Mouse (Mus musculus): ENCODE measurements around the gene Pgpep1l. TPM values are rescaled to one million over a fixed set of nuclear protein-coding genes. Genes with fewer than 3 reads are reported as not detected.
"Not testable (repeated sequence)": the region's sequence is repeated elsewhere in the genome, so short reads cannot be mapped to it uniquely, and the experiment has no call there.

Pgpep1l gene
- total RNA-seq (2022) = 1 to 10 TPM; 2.7 to 5.4 (median 3.6) TPM

DNA sequence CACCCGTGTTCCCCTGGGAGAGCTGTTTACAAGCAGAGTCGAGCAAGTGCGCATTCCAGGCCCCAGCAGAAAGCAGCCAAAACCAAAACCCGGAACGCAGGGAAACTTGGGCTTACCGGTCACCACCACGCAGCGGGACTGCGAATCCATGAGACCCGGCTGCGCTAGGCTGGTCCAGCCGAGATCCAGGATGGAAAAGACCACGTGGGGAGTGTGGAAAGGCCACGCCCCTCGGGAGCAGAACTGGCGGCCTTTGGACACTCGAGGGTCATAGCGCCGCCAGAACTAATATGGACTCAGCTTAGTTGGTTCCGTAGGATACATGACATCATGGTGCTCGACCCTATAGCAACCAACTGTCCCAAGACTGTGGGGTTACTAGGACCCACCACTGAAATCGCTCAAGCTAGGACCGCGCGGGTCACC, at the start of gene Pgpep1l:
TSS of gene Pgpep1l (minus strand) at position 206 of the 426 bp plus-strand sequence.
- DNase-seq (ENCODE audit: low spot score in 2 of 2) = peak; percentile 12 to 17

DNA sequence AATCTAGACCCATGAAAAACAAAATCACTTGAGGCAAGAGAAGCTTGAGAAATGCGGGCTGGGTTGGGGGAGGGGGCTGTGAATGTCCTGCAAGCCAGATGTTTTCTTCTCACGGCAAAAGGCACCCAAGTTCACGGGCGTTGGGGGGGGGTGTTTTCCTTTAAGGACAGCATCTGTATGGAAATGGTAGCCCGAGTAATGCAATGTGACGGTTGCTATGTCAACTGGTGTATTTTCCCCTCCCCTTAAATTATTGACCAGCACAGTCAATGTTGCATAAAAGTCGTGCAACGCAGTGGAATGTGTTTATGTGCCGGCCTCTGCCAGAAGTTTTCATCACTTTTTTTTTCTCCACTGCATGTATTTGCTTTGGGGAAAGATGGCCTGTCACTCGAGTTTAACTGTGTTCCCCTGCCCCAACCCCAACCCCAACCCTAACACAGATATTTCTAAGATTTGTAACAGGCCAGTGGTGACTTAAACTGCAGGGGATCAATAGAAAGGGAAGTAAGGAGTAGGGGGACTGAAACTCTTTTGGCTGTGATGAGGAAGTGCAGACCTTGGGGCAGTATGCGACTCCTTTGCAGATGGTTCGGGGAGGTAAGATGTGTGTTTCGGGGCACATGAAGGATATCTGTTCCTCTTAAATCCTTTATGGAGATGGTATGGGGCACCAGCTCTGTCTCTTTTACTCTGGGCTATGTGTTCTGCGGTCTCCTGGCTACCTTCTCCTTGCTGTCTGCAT, 49.2 kb upstream of the Pgpep1l start:
- DNase-seq (ENCODE audit: low spot score in 2 of 2) = no peak

DNA sequence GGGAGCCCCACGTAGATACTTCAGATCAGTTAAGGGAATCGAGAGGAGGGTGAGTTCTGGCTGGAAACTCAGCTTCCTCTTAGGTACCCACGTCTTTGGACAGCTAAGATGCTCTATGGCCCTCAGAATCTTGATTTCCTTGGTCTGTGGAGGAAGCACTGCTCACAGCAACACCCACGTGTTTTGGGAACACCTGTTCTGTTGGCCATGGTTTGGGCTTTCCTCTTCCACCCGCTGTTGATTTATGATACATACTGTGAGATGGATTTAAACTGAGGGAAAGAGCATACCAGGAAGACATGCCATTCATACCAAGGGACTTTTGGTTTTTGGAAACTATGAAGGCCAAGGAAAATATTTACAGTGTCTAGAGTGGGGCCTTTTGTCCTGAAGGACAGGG, 48.4 kb upstream of the Pgpep1l start:
- peak in 1 of 2 experiments; percentile 20 for DNase-seq (ENCODE audit: low spot score in 2 of 2)

GRCm38 (mm10) chr7:68311469-68311868, 47.4 kb upstream of the Pgpep1l start:
- no peak for DNase-seq (ENCODE audit: low spot score in 2 of 2)

DNA sequence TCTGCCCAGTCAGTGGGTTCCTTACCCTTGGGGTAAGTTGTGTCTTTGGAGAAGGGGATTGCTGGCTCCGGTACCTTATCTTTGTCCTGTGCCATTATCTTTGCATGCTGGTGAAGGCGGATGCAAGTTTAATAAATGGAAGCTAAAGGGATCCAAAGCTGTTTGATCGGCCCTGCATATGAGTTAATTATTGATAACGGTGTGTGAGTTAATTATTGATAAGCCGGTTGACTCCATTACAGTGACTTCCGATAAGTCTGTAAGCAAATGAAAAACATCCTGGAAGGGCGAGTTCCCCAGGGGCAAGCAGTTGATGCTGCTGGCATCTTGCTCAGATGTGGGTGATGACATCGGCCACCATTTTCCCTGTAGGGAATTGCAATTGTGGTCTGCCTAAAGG, 42.7 kb upstream of the Pgpep1l start:
- DNase-seq (ENCODE audit: low spot score in 2 of 2) = no peak

DNA sequence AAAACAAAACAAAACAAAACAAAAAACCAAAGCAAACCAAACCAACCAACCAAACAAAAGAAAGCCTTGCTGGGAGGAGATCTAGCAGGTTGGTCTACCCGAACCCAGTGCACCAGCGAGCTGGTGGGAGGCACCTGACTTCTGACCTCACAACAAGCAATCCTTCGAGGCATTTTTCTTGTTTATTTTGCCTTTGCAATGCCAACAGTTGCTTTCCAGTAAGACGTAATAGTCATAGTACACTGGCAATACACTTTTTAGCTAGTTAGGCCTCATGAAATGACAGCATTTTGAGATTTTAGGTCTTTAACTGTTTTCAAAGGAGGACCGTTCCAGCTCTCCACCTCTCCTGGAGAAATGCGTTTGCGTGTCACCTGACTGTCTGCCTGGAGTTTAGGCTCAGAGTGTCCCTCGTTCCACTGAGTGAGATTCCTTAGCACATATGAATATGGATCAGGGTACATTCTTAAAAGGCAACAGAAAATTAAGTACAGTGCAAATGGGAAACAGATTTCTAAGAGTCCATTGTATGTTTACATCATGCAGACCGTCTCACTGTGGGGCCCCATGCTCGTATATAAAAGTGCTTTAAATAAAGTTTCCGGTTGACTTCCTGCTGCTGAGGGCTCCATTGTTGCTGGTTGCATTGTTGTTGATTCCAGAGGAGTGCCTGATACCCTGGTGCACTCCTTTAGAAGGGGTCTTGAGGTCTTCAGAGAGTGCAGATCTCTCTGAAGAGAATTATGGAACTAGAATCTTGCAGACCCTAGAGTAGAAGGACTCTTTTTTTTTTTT, 41.9 kb upstream of the Pgpep1l start:
- DNase-seq (ENCODE audit: low spot score in 2 of 2) = no peak

DNA sequence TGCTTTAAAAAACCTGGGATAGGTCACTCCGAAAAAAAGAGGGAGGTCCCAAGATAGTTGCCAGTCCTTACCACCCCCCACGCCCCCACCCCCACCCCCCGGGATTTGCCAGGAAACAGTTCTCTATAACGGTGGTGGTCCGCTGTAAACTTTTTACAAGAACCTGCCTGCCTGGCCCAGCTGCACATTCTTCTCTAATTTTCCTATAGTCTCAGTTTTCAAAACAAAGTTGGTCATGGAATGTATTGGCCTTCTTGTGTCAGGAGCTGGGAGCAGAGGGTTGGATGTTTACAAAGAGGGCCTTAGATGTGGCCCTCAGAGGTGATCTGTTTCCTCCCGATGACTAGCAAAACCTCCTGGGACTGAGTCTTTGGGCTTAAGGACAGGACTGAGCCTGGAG, 39.7 kb upstream of the Pgpep1l start:
- DNase-seq (ENCODE audit: low spot score in 2 of 2) = no peak

- peak; percentile 44 to 60 for DNase-seq (ENCODE audit: low spot score in 2 of 2)
These were observed 38.8 kb upstream of the Pgpep1l start for GRCm38 (mm10) chr7:68302586-68303433.

DNA sequence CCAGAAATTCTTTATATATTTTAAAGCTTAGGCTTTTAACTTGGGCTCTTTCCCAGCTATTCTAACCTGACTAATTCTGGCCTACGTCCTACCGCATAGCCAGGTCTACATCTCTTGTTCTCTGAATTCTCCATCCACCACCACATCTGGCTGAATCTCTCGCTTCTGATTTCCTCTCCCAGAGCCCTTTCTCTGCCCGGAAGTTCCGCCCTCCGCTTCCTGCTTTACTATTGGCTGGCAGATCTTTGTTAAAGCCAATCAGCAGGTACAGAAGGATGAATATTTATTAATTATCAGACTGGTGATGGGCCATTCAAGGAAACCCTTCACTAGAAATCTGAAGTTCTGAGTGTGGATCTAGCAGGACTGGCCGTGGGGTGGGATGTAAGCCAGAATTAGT, 37.1 kb upstream of the Pgpep1l start:
- no peak for DNase-seq (ENCODE audit: low spot score in 2 of 2)

- DNase-seq (ENCODE audit: low spot score in 2 of 2) = no peak
These were observed 34.5 kb upstream of the Pgpep1l start for GRCm38 (mm10) chr7:68298381-68299076.

DNA sequence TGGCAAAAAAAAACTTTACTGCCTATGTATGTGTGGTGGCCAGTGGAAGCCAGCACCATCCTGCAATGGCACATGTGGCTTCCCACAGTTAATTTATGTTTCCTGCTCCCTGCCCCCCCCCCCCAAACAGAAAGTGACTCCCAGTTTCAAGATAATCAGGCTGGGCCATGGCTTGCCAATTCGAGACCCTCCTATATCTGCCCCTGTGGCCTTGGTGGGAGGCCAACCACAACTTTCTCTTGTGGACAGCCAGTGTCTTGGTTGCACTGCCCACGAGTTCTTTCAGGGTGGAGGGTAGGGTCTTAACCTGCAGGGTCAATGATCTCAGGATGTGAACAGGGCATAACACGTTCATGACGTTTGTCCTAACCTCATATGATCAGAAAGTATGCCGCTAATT, 32.5 kb upstream of the Pgpep1l start:
- DNase-seq (ENCODE audit: low spot score in 2 of 2) = no peak

GRCm38 (mm10) chr7:68293997-68294789, 30.2 kb upstream of the Pgpep1l start:
- no peak for DNase-seq (ENCODE audit: low spot score in 2 of 2)

DNA sequence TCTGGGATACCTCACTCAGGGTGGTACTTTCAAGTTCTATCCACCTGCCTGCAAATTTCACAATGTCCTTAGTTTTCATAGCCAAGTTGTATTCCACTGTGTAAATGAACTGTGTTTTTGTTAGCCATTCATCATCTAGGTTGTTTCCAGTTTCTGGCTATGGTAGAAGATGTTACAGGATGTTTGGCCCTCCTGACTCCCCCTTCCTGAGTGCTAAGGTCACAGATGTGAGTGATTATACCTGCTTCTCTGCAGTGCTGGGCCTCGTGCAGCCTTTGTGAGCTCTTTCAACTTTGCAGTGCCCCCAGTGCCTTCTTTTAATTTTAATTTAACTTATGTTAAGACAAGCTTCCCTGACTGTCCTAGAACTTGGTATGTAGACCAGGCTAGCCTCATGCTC, 27.6 kb upstream of the Pgpep1l start:
- no peak for DNase-seq (ENCODE audit: low spot score in 2 of 2)

DNA sequence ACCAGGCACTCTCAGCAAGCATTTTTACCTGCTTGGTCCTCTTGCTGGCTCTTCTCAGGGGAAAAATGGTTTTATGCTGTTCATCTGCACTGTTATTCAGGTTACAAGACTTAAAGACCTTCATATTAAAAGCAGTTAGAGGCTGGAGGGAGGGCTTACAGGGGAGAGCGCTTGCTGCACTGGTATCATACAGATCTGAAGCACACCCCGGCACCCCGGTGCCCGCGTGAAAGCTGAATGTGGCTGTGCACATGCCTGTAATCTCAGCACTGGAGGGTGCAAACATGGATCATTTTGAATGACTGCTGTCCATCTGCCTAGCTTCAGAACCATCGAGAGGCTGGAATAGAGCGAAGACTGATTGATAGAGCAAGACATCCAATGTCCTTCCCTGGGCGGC, 25.0 kb upstream of the Pgpep1l start:
- no peak for DNase-seq (ENCODE audit: low spot score in 2 of 2)

GRCm38 (mm10) chr7:68288000-68288399, 24.0 kb upstream of the Pgpep1l start:
- not testable (repeated sequence) for DNase-seq (ENCODE audit: low spot score in 2 of 2)

- no peak for DNase-seq (ENCODE audit: low spot score in 2 of 2)
These were observed 23.5 kb upstream of the Pgpep1l start for GRCm38 (mm10) chr7:68287582-68287981.

DNA sequence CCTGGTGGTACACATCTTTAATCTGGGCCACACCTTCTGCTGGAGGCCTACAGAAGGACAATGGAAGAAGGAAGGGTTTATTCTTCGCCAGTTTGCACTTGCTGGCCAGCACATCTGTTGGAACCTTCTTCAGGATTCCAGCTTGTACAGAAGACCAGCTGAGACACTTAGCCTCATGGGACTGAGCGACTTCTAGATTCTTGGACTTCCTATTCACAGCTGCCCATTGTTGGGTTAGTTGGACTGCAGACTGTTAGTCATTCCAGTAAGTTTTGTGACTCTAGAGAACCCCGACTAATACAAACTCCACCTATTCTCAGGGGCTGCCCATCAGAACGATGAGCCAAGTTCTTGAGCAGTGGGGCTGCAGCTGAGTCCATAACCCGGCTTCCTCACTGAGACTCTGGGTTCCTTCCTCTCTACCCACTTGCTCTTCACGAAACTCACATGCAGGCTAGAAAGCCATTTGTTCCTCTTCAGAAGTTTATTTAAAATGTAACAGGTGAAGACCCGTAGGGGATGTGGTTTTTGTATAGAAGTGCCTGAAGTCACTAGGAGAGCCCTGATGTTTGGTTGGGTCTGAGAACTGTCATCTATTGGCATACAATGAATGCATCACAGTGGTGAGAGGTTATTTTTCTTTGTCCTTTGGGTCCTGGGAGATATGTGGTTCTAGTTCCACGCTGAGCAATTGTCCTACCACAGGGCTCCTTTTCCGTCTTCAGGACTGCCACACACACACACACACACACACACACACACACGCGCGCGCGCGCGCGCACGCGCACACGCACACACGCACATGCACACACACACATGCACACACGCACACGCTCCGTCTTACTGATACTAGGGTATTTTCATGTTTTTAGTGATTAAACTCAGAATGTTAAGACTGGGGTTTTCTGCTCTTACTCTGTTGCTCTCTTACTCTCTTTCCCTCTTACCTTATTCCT, 22.8 kb upstream of the Pgpep1l start:
- no peak for DNase-seq (ENCODE audit: low spot score in 2 of 2)

DNA sequence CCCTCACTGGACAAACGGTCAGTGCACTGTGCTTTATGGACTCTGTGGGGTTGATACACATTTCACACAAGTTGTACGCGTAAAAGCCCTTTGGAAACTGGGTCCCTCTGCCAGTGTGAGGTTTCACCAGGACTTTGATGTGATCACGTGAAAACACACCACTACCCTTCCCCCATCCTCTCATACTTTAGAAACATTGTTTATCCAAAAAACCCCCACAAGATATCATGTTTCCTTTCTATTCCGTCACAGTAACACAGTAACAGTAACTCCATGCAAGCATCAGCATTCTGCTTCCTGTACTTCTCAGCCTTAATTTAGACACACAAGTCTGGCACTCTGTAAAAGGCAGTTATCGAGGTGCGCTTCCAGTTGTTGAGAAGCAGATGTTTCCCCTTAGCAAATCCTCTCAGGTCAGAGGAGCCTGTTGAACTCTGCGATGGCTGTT, 21.8 kb upstream of the Pgpep1l start:
- DNase-seq (ENCODE audit: low spot score in 2 of 2) = no peak

DNA sequence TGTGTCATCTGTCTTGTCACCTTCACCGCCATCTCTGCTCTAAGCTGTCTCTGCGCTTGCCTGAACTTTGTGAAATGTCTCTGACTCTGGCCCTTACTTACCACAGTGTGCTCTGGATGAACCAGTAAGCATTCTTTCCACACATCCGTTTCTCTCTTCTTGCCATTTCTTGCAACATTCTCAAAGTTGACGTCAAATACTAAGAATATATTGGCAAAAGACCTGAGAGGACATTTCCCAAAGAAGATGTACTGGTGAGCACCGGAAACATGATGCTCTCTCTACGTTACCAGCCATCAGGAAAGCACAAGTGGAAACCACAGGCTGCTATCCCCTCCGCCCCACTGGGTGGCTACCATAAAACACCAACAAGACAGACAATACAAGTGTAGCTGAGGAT, 19.7 kb upstream of the Pgpep1l start:
- DNase-seq (ENCODE audit: low spot score in 2 of 2) = no peak
